Comparison of ENCODE assay signal across 8 mouse cellular contexts in genomic region chr17:17394336-17394735, GRCm38 (mm10). TPM values are rescaled to one million over a fixed set of nuclear protein-coding genes. Genes with fewer than 3 reads are reported as not detected.
DNase-seq lines count a peak whose midpoint lies in the region; ATAC-seq and TF ChIP-seq lines count a peak whose summit lies in the region.

No protein-coding gene starts in this region.

- peaks cover 10 to 13% of the 10 kb centered on the region in 2 experiments for H3K36me3 ChIP-seq in MEL (ENCODE audit: control insufficient read depth in 1 of 2, insufficient read depth in 2 of 2, low read length in 2 of 2)
- H3K36me3 ChIP-seq in forebrain, embryonic 12.5 days (replicated peaks): peaks cover 20% of the 10 kb centered on the region
- H3K36me3 ChIP-seq in hindbrain, embryonic 14.5 days (replicated peaks; ENCODE audit: control insufficient read depth, insufficient read depth): peaks cover 34% of the 10 kb centered on the region

- no peak overlapping the region for H3K4me2 ChIP-seq in forebrain, embryonic 12.5 days
- H3K4me2 ChIP-seq in hindbrain, embryonic 14.5 days (replicated peaks): no peak overlapping the region

- DNase-seq in MEL (ENCODE audit: low read depth, low spot score): peak; percentile 85
- peak; percentile 93 for DNase-seq in brain, embryonic 14.5 days (ENCODE audit: low read depth)
- DNase-seq in hindbrain, embryonic 14.5 days (ENCODE audit: low spot score): peak; percentile 89
- DNase-seq in layer of hippocampus, adult 9-11 months: peak; percentile 81
- peak; percentile 89 for DNase-seq in lung, postnatal 36 days
- peak; percentile 56 for DNase-seq in retina, postnatal 7 days (ENCODE audit: low read depth, low spot score)
- DNase-seq in urinary bladder, postnatal 36 days (ENCODE audit: low spot score in 2 of 2): peak; percentile 42 to 68

- 36% methylated on average over 4 of the region's 4 CpGs for WGBS in forebrain, embryonic 12.5 days
- 30% methylated on average over 4 of the region's 4 CpGs for WGBS in hindbrain, embryonic 14.5 days

- H3K4me3 ChIP-seq in MEL (ENCODE audit: control insufficient read depth in 1 of 2, insufficient read depth in 1 of 2, low read depth in 2 of 2, low read length in 2 of 2): no peak overlapping the region
- H3K4me3 ChIP-seq in forebrain, embryonic 12.5 days (replicated peaks): no peak overlapping the region
- no peak overlapping the region for H3K4me3 ChIP-seq in hindbrain, embryonic 14.5 days (replicated peaks; ENCODE audit: low read length)

- H3K27me3 ChIP-seq in MEL (ENCODE audit: control insufficient read depth in 1 of 2, insufficient read depth in 2 of 2, low read length in 2 of 2): no peaks in the 10 kb centered on the region
- H3K27me3 ChIP-seq in forebrain, embryonic 12.5 days: no peaks in the 10 kb centered on the region
- no peaks in the 10 kb centered on the region for H3K27me3 ChIP-seq in hindbrain, embryonic 14.5 days (ENCODE audit: control insufficient read depth, insufficient read depth, low read length)

- peaks cover 3 to 11% of the 10 kb centered on the region in 2 experiments for H3K4me1 ChIP-seq in MEL (ENCODE audit: control insufficient read depth in 1 of 2, insufficient read depth in 2 of 2, low read length in 2 of 2)
- peaks cover 15% of the 10 kb centered on the region for H3K4me1 ChIP-seq in forebrain, embryonic 12.5 days
- H3K4me1 ChIP-seq in hindbrain, embryonic 14.5 days (replicated peaks; ENCODE audit: control insufficient read depth, insufficient read depth, low read length): no peaks in the 10 kb centered on the region

- TF ChIP-seq POLR2A in MEL (IDR thresholded peaks at IDR 0.05; ENCODE audit: control insufficient read depth in 1 of 2, insufficient read depth in 1 of 2, low read depth in 1 of 2, low read length in 2 of 2, poor library complexity in 1 of 2): 0 out of 4 replicates have a peak, but pooled peaks of 1 of the 2 experiments have one; percentile 17
- no peak for TF ChIP-seq POLR2A in brain, embryonic 14.5 days (IDR thresholded peaks at IDR 0.05; ENCODE audit: borderline replicate concordance, extremely low read depth, insufficient read depth, insufficient read length, poor library complexity, severe bottlenecking)

- no peak overlapping the region for H3K27ac ChIP-seq in MEL (ENCODE audit: control insufficient read depth, low read depth, low read length)
- no peak overlapping the region for H3K27ac ChIP-seq in forebrain, embryonic 12.5 days
- no peak overlapping the region for H3K27ac ChIP-seq in hindbrain, embryonic 14.5 days

- H3K9me3 ChIP-seq in MEL (replicated peaks; ENCODE audit: insufficient read depth, low read length): no peaks in the 10 kb centered on the region
- no peaks in the 10 kb centered on the region for H3K9me3 ChIP-seq in forebrain, embryonic 12.5 days
- no peaks in the 10 kb centered on the region for H3K9me3 ChIP-seq in hindbrain, embryonic 14.5 days (ENCODE audit: control insufficient read depth, low read length)

- TF ChIP-seq RAD21 in MEL (IDR thresholded peaks at IDR 0.05; ENCODE audit: low read depth, low read length): peak; percentile 80

- no peak for TF ChIP-seq EP300 in MEL (IDR thresholded peaks at IDR 0.05; ENCODE audit: low read depth in 1 of 2, low read length in 2 of 2)

- TF ChIP-seq CTCF in MEL (IDR thresholded peaks at IDR 0.05 in 2 of 3, conservative IDR thresholded peaks at IDR 0.05 in 1 of 3; ENCODE audit: control insufficient read depth in 1 of 3, insufficient read depth in 1 of 3, low read depth in 2 of 3, low read length in 3 of 3, poor library complexity in 1 of 3, severe bottlenecking in 1 of 3): peak; percentile 64 to 77 (median 76)
- TF ChIP-seq CTCF in brain, embryonic 14.5 days (IDR thresholded peaks at IDR 0.05; ENCODE audit: borderline replicate concordance, extremely low read depth, insufficient read depth, insufficient read length): peak; percentile 77; the same call in 1 of the 2 replicates

- ATAC-seq in forebrain, embryonic 12.5 days (ENCODE audit: low FRiP score): peak; percentile 59; the same call in 1 of the 2 replicates
- peak; percentile 68 for ATAC-seq in hindbrain, embryonic 14.5 days (ENCODE audit: low FRiP score)

- H3K9ac ChIP-seq in MEL (ENCODE audit: control insufficient read depth, low read depth, low read length, poor library complexity, severe bottlenecking): no peak overlapping the region
- H3K9ac ChIP-seq in forebrain, embryonic 12.5 days: no peak overlapping the region
- H3K9ac ChIP-seq in hindbrain, embryonic 14.5 days: no peak overlapping the region

- peaks cover 2% of the 10 kb centered on the region; the same call in 1 of the 2 replicates for H3K79me2 ChIP-seq in MEL (ENCODE audit: control insufficient read depth, insufficient read depth, low read length, poor library complexity)

TF ChIP-seq in MEL, 35 proteins besides CTCF, POLR2A, EP300 and RAD21:
- no peak for TF ChIP-seq TBP (IDR thresholded peaks at IDR 0.05; ENCODE audit: low read depth, low read length)
- no peak for TF ChIP-seq TAL1 (IDR thresholded peaks at IDR 0.05; ENCODE audit: low read length)
- peak; percentile 56 for TF ChIP-seq GATA1 (IDR thresholded peaks at IDR 0.05; ENCODE audit: low read depth, low read length)
- TF ChIP-seq ZC3H11A (IDR thresholded peaks at IDR 0.05; ENCODE audit: low read depth, low read length): peak; percentile 71
- TF ChIP-seq POLR2AphosphoS2 (IDR thresholded peaks at IDR 0.05; ENCODE audit: low read length): no peak
- peak; percentile 88 for TF ChIP-seq SMC3 (IDR thresholded peaks at IDR 0.05; ENCODE audit: low read depth, low read length)
- no peak for TF ChIP-seq TCF12 (IDR thresholded peaks at IDR 0.05; ENCODE audit: low read depth, low read length)
- TF ChIP-seq ZMIZ1 (IDR thresholded peaks at IDR 0.05; ENCODE audit: low read depth, low read length): no peak
- no peak for TF ChIP-seq BHLHE40 (IDR thresholded peaks at IDR 0.05; ENCODE audit: borderline replicate concordance, low read depth, low read length)

RNA-seq across cellular contexts. Expression of gene Lix1, which starts 8.1 kb away (rescaled TPM):
- total RNA-seq in MEL (2012; rRNA removed): not detected in 2 replicates
- polyA plus RNA-seq in MEL (2012; ENCODE audit: insufficient read depth in 1 of 2, insufficient read length in 2 of 2, low read depth in 1 of 2, low replicate concordance in 2 of 2, missing spikeins in 1 of 2): not detected
- 10.3 and 15.1 TPM in 2 replicates for polyA plus RNA-seq in brain, embryonic 14.5 days (2012; rRNA removed)
- polyA plus RNA-seq in forebrain, embryonic 12.5 days (2016; fragmentation: Nextera tagmentation; extraction: Ambion mirVana): 86.6 and 87.2 TPM in 2 replicates
- polyA plus RNA-seq in hindbrain, embryonic 14.5 days (2014; fragmentation: Nextera tagmentation; extraction: Ambion mirVana): 5.9 and 6.4 TPM in 2 replicates

RNA-seq across cellular contexts. Expression of gene Riok2, which starts 20.2 kb away (rescaled TPM):
- 45.3 and 47.3 TPM in 2 replicates for total RNA-seq in MEL (2012; rRNA removed)
- 10 to 100 TPM in 1 of 2 experiments, not detected in 1; 43.3 TPM for polyA plus RNA-seq in MEL (2012; ENCODE audit: insufficient read depth in 1 of 2, insufficient read length in 2 of 2, low read depth in 1 of 2, low replicate concordance in 2 of 2, missing spikeins in 1 of 2)
- 24.7 and 29.3 TPM in 2 replicates for polyA plus RNA-seq in brain, embryonic 14.5 days (2012; rRNA removed)
- polyA plus RNA-seq in forebrain, embryonic 12.5 days (2016; fragmentation: Nextera tagmentation; extraction: Ambion mirVana): 31.5 and 31.9 TPM in 2 replicates
- 21.1 and 27.2 TPM in 2 replicates for polyA plus RNA-seq in hindbrain, embryonic 14.5 days (2014; fragmentation: Nextera tagmentation; extraction: Ambion mirVana)
